Mouse (Mus musculus) neutrophil, adult 59 days (primary cell): ENCODE measurements around the gene Samd3. TPM values are rescaled to one million over a fixed set of nuclear protein-coding genes. Genes with fewer than 3 reads are reported as not detected.

Source experiments
- total RNA-seq, 2 experiments: library from RNA; stranded (reverse); gene quantifications; 1 replicate in 1 of 2; 2 replicates in 1 of 2; pipeline ENCODE4 v1.2.4; 2023

The Samd3 gene
- under 1 TPM in 1 of 2 experiments, not detected in 1; 0.24 TPM for total RNA-seq

GRCm38 (mm10) chr10:26229488-26229887 lies at the start of gene Samd3:
TSS of gene Samd3 (plus strand) at chr10:26229707.

Other genes with a start within 250 kb of the Samd3 start
- gene Gm9767, start 151.5 kb upstream of the Samd3 start, total RNA-seq = not detected
- not detected for gene Tmem200a, start 150.7 kb upstream of the Samd3 start, total RNA-seq
- gene L3mbtl3, start 146.3 kb downstream of the Samd3 start, total RNA-seq = 10 to 100 TPM; 11.1 to 12.0 TPM